Mouse (Mus musculus): ENCODE measurements around the gene Tcp1. TPM values are rescaled to one million over a fixed set of nuclear protein-coding genes. Genes with fewer than 3 reads are reported as not detected.
"Not testable (repeated sequence)": the region's sequence is repeated elsewhere in the genome, so short reads cannot be mapped to it uniquely, and the experiment has no call there.

Tcp1 gene
- total RNA-seq, 2 experiments from 2014 or later: 224 to 239 TPM

- DNase-seq (ENCODE audit: low spot score in 2 of 2): no peak
These were observed 5.1 kb upstream of the Tcp1 start for GRCm38 (mm10) chr17:12910391-12910790.

- DNase-seq (ENCODE audit: low spot score in 2 of 2): peak; percentile 97
These were observed 531 bp downstream of the Tcp1 start, which contains the start of gene Mrpl18 for GRCm38 (mm10) chr17:12915881-12916583. Gene Mrpl18, minus strand, starts transcription at chr17:12916345.

GRCm38 (mm10) chr17:12916588-12917380 is 1.3 kb downstream of the Tcp1 start:
- no peak for DNase-seq (ENCODE audit: low spot score in 2 of 2)

- DNase-seq (ENCODE audit: low spot score in 2 of 2): no peak
These were observed 5.6 kb downstream of the Tcp1 start for GRCm38 (mm10) chr17:12921073-12921472.

GRCm38 (mm10) chr17:12925001-12925400 is 9.5 kb downstream of the Tcp1 start:
- no peak for DNase-seq (ENCODE audit: low spot score in 2 of 2)

- no peak for DNase-seq (ENCODE audit: low spot score in 2 of 2)
These were observed 10.2 kb downstream of the Tcp1 start for GRCm38 (mm10) chr17:12925703-12926180.

- DNase-seq (ENCODE audit: low spot score in 2 of 2): not testable (repeated sequence)
These were observed 16.1 kb downstream of the Tcp1 start for GRCm38 (mm10) chr17:12931576-12931975.

GRCm38 (mm10) chr17:12935719-12936118 is 20.2 kb downstream of the Tcp1 start:
- DNase-seq (ENCODE audit: low spot score in 2 of 2): no peak

- DNase-seq (ENCODE audit: low spot score in 2 of 2): no peak
These were observed 22.0 kb downstream of the Tcp1 start for GRCm38 (mm10) chr17:12937412-12937970.

GRCm38 (mm10) chr17:12938077-12938476 is 22.6 kb downstream of the Tcp1 start:
- no peak for DNase-seq (ENCODE audit: low spot score in 2 of 2)

GRCm38 (mm10) chr17:12939377-12940148 is 24.1 kb downstream of the Tcp1 start:
- DNase-seq (ENCODE audit: low spot score in 2 of 2): not testable (repeated sequence)

GRCm38 (mm10) chr17:12940151-12940805 is 24.8 kb downstream of the Tcp1 start, which contains the start of gene Acat3:
Gene Acat3, minus strand, starts transcription at chr17:12940600.
- DNase-seq (ENCODE audit: low spot score in 2 of 2): no peak

- no peak for DNase-seq (ENCODE audit: low spot score in 2 of 2)
These were observed 26.2 kb downstream of the Tcp1 start for GRCm38 (mm10) chr17:12941543-12942260.

- no peak for DNase-seq (ENCODE audit: low spot score in 2 of 2)
These were observed 27.1 kb downstream of the Tcp1 start for GRCm38 (mm10) chr17:12942459-12943162.

- DNase-seq (ENCODE audit: low spot score in 2 of 2): no peak
These were observed 34.2 kb downstream of the Tcp1 start for GRCm38 (mm10) chr17:12949669-12950068.

GRCm38 (mm10) chr17:12956664-12957063 is 41.2 kb downstream of the Tcp1 start:
- DNase-seq (ENCODE audit: low spot score in 2 of 2): no peak

GRCm38 (mm10) chr17:12959377-12959776 is 43.9 kb downstream of the Tcp1 start:
- DNase-seq (ENCODE audit: low spot score in 2 of 2): not testable (repeated sequence)

- peak; percentile 92 to 95 for DNase-seq (ENCODE audit: low spot score in 2 of 2)
These were observed 44.9 kb downstream of the Tcp1 start, which contains the start of gene Acat2 for GRCm38 (mm10) chr17:12960331-12960873. Gene Acat2, minus strand, starts transcription at chr17:12960747.

- no peak for DNase-seq (ENCODE audit: low spot score in 2 of 2)
These were observed 48.0 kb downstream of the Tcp1 start for GRCm38 (mm10) chr17:12963476-12963875.
